Comparison of ENCODE assay signal across 8 mouse cellular contexts in genomic region chr6:87868871-87869506, GRCm38 (mm10). TPM values are rescaled to one million over a fixed set of nuclear protein-coding genes. Genes with fewer than 3 reads are reported as not detected.
DNase-seq lines count a peak whose midpoint lies in the region; ATAC-seq and TF ChIP-seq lines count a peak whose summit lies in the region.

No protein-coding gene starts in this region.

- peaks cover 3% of the 10 kb centered on the region; the same call in 1 of the 2 replicates for H3K4me1 ChIP-seq in kidney, adult 2 months (ENCODE audit: control insufficient read depth, insufficient read depth, low read length)

- H3K36me3 ChIP-seq in kidney, adult 2 months (ENCODE audit: control insufficient read depth, insufficient read depth, low read length), result no peaks in the 10 kb centered on the region

- no peak for TF ChIP-seq POLR2A in kidney, adult 2 months (IDR thresholded peaks at IDR 0.05; ENCODE audit: low read depth, low read length)

- H3K4me3 ChIP-seq in kidney, adult 2 months (ENCODE audit: insufficient read depth, low read depth, low read length), result no peak overlapping the region

- ATAC-seq in erythroid progenitor cell, adult 5-6 weeks (replicated peaks; ENCODE audit: low FRiP score, poor library complexity, severe bottlenecking), result no peak

- H3K27me3 ChIP-seq in kidney, adult 2 months (replicated peaks; ENCODE audit: control insufficient read depth, insufficient read depth, low read length), result no peaks in the 10 kb centered on the region

- H3K27ac ChIP-seq in kidney, adult 2 months (ENCODE audit: insufficient read depth, low read depth, low read length), result no peak overlapping the region

- no peak for TF ChIP-seq CTCF in kidney, adult 2 months (conservative IDR thresholded peaks at IDR 0.05; ENCODE audit: insufficient read depth, insufficient read length, low read depth, low read length)

- 68% methylated on average over 9 of the region's 9 CpGs for WGBS in kidney, adult 2 months

- intact Hi-C loops in gastrocnemius, postnatal 14 days (cut with DNase I; ENCODE audit: low total_unique reads), result no loop called here

- peak; percentile 65 for DNase-seq in right cerebral cortex, adult 18-20 months
- DNase-seq in right cerebral cortex, postnatal 36 days (ENCODE audit: low spot score in 2 of 2), result no peak
- peak; percentile 94 for DNase-seq in gastrocnemius, postnatal 14 days
- DNase-seq in kidney, adult 2 months, result peak; percentile 67
- DNase-seq in lung, postnatal 10 days, result peak; percentile 91
- DNase-seq in embryo, embryonic 10.5 days (ENCODE audit: low spot score), result no peak
- no peak for DNase-seq in right cerebral cortex, postnatal 10 days (ENCODE audit: low spot score in 2 of 2)

RNA-seq across cellular contexts. Expression of gene Cnbp, which starts 18.1 kb away (rescaled TPM):
- total RNA-seq in gastrocnemius, postnatal 14 days (2021), result 100 to 1,000 TPM; 452 to 474 TPM
- 175 and 184 TPM in 2 replicates for polyA plus RNA-seq in kidney, adult 2 months (2012; rRNA removed)
- 296 and 321 TPM in 2 replicates for total RNA-seq in erythroid progenitor cell, adult 5-6 weeks (2015; ENCODE audit: low replicate concordance)
- 347 and 417 TPM in 2 replicates for total RNA-seq in erythroid progenitor cell, adult 5-6 weeks (2017; ENCODE audit: low replicate concordance)

RNA-seq across cellular contexts. Expression of gene Copg1, which starts 18.6 kb away (rescaled TPM):
- total RNA-seq in gastrocnemius, postnatal 14 days (2021), result 10 to 100 TPM; 39.1 to 44.7 TPM
- 35.5 and 41.4 TPM in 2 replicates for polyA plus RNA-seq in kidney, adult 2 months (2012; rRNA removed)
- total RNA-seq in erythroid progenitor cell, adult 5-6 weeks (2015; ENCODE audit: low replicate concordance), result 32.8 and 34.4 TPM in 2 replicates
- total RNA-seq in erythroid progenitor cell, adult 5-6 weeks (2017; ENCODE audit: low replicate concordance), result 35.5 and 44.9 TPM in 2 replicates

RNA-seq across cellular contexts. Expression of gene Isy1, which starts 30.4 kb away (rescaled TPM):
- 10 to 100 TPM; 18.2 to 18.6 TPM for total RNA-seq in gastrocnemius, postnatal 14 days (2021)
- 14.1 and 18.4 TPM in 2 replicates for polyA plus RNA-seq in kidney, adult 2 months (2012; rRNA removed)
- 11.5 and 20.1 TPM in 2 replicates for total RNA-seq in erythroid progenitor cell, adult 5-6 weeks (2015; ENCODE audit: low replicate concordance)
- total RNA-seq in erythroid progenitor cell, adult 5-6 weeks (2017; ENCODE audit: low replicate concordance), result 51.5 and 62.1 TPM in 2 replicates

RNA-seq across cellular contexts. Expression of gene Gm45140, which starts 33.4 kb away (rescaled TPM):
- total RNA-seq in gastrocnemius, postnatal 14 days (2021), result 1 to 10 TPM in 1 of 2 experiments, under 1 TPM in 1; 0.89 to 1.5 TPM
- polyA plus RNA-seq in kidney, adult 2 months (2012; rRNA removed), result 0.53 and 0.77 TPM in 2 replicates
- total RNA-seq in erythroid progenitor cell, adult 5-6 weeks (2015; ENCODE audit: low replicate concordance), result 1.8 and 4.2 TPM in 2 replicates
- total RNA-seq in erythroid progenitor cell, adult 5-6 weeks (2017; ENCODE audit: low replicate concordance), result 19.1 and 24.3 TPM in 2 replicates

RNA-seq across cellular contexts. Expression of gene Hmces, which starts 44.7 kb away (rescaled TPM):
- total RNA-seq in gastrocnemius, postnatal 14 days (2021), result 1 to 10 TPM; 7.3 to 7.7 TPM
- 19.8 and 21.2 TPM in 2 replicates for polyA plus RNA-seq in kidney, adult 2 months (2012; rRNA removed)
- 13.0 and 21.4 TPM in 2 replicates for total RNA-seq in erythroid progenitor cell, adult 5-6 weeks (2015; ENCODE audit: low replicate concordance)
- total RNA-seq in erythroid progenitor cell, adult 5-6 weeks (2017; ENCODE audit: low replicate concordance), result 8.8 and 30.4 TPM in 2 replicates

Comparison
In these comparisons a context has a peak if more than half of its experiments do, and no peak if none do; other contexts are left out.
1. DNase-seq: peak in right cerebral cortex, adult 18-20 months (single experiment), gastrocnemius, postnatal 14 days (single experiment), kidney, adult 2 months (single experiment) and lung, postnatal 10 days (single experiment); none in right cerebral cortex, postnatal 36 days (0 of 2), embryo, embryonic 10.5 days (single experiment) and right cerebral cortex, postnatal 10 days (0 of 2).